Mouse (Mus musculus): ENCODE results near the gene Scarb1. TPM values are rescaled to one million over a fixed set of nuclear protein-coding genes. Genes with fewer than 3 reads are reported as not detected.

The Scarb1 gene
- polyA plus RNA-seq, 1 experiment from 2014 or later = 45.9 TPM

- Histone ChIP-seq H3K9me3 (no peaks in the 10 kb centered on the region), H3K36me3 (replicated peaks) (no peaks in the 10 kb centered on the region), H3K4me2 (no peak overlapping the region), H3K27me3 (replicated peaks) (no peaks in the 10 kb centered on the region), H3K27ac (no peak overlapping the region), H3K9ac (no peak overlapping the region), H3K4me3 (no peak overlapping the region), H3K4me1 (peaks cover 28% of the 10 kb centered on the region)
- peak; percentile 41; the same call in 1 of the 2 replicates for ATAC-seq (replicated peaks)
- 8% methylated on average over 15 of the region's 15 CpGs for WGBS
Observed at GRCm38 (mm10) chr5:125271531-125272203, 69.2 kb downstream of the Scarb1 start.

GRCm38 (mm10) chr5:125270587-125271130 is 70.2 kb downstream of the Scarb1 start:
- H3K4me3 ChIP-seq = no peak overlapping the region
- WGBS = 15% methylated on average over 12 of the region's 12 CpGs
- H3K36me3 ChIP-seq (replicated peaks) = no peaks in the 10 kb centered on the region
- peaks cover 34% of the 10 kb centered on the region for H3K4me1 ChIP-seq
- no peaks in the 10 kb centered on the region for H3K27me3 ChIP-seq (replicated peaks)
- no peak overlapping the region for H3K9ac ChIP-seq
- no peak for ATAC-seq (replicated peaks)
- H3K4me2 ChIP-seq = no peak overlapping the region
- no peak overlapping the region for H3K27ac ChIP-seq
- no peaks in the 10 kb centered on the region for H3K9me3 ChIP-seq

GRCm38 (mm10) chr5:125269836-125270235 is 71.1 kb downstream of the Scarb1 start:
- peaks cover 39% of the 10 kb centered on the region for H3K4me1 ChIP-seq
- H3K9ac ChIP-seq = no peak overlapping the region
- no peaks in the 10 kb centered on the region for H3K9me3 ChIP-seq
- H3K27ac ChIP-seq = no peak overlapping the region
- 87% methylated on average over 7 of the region's 7 CpGs for WGBS
- ATAC-seq (replicated peaks) = no peak
- H3K36me3 ChIP-seq (replicated peaks) = no peaks in the 10 kb centered on the region
- no peak overlapping the region for H3K4me2 ChIP-seq
- H3K27me3 ChIP-seq (replicated peaks) = no peaks in the 10 kb centered on the region
- H3K4me3 ChIP-seq = no peak overlapping the region

GRCm38 (mm10) chr5:125269399-125269798 is 71.5 kb downstream of the Scarb1 start:
- 88% methylated on average over 8 of the region's 8 CpGs for WGBS
- no peak overlapping the region for H3K9ac ChIP-seq

GRCm38 (mm10) chr5:125268033-125268765 is 72.7 kb downstream of the Scarb1 start:
- Histone ChIP-seq H3K27me3 (replicated peaks) (no peaks in the 10 kb centered on the region), H3K4me2 (peak overlapping the region; percentile 42), H3K36me3 (replicated peaks) (no peaks in the 10 kb centered on the region), H3K27ac (peak overlapping the region; percentile 69), H3K4me1 (peaks cover 44% of the 10 kb centered on the region), H3K4me3 (0 out of 2 replicates have a peak overlapping the region, but pooled peaks have one; percentile 8), H3K9ac (no peak overlapping the region; the same call in 1 of the 2 replicates), H3K9me3 (no peaks in the 10 kb centered on the region)
- WGBS = 16% methylated on average over 10 of the region's 10 CpGs
- ATAC-seq (replicated peaks) = no peak; the same call in 1 of the 2 replicates

More at GRCm38 (mm10) chr5:125269399-125269798, 71.5 kb downstream of the Scarb1 start:
- no peak for ATAC-seq (replicated peaks)
- Histone ChIP-seq H3K4me1 (peaks cover 43% of the 10 kb centered on the region), H3K36me3 (replicated peaks) (no peaks in the 10 kb centered on the region), H3K27ac (no peak overlapping the region), H3K4me2 (no peak overlapping the region), H3K9me3 (no peaks in the 10 kb centered on the region), H3K4me3 (no peak overlapping the region), H3K27me3 (replicated peaks) (no peaks in the 10 kb centered on the region)

DNA sequence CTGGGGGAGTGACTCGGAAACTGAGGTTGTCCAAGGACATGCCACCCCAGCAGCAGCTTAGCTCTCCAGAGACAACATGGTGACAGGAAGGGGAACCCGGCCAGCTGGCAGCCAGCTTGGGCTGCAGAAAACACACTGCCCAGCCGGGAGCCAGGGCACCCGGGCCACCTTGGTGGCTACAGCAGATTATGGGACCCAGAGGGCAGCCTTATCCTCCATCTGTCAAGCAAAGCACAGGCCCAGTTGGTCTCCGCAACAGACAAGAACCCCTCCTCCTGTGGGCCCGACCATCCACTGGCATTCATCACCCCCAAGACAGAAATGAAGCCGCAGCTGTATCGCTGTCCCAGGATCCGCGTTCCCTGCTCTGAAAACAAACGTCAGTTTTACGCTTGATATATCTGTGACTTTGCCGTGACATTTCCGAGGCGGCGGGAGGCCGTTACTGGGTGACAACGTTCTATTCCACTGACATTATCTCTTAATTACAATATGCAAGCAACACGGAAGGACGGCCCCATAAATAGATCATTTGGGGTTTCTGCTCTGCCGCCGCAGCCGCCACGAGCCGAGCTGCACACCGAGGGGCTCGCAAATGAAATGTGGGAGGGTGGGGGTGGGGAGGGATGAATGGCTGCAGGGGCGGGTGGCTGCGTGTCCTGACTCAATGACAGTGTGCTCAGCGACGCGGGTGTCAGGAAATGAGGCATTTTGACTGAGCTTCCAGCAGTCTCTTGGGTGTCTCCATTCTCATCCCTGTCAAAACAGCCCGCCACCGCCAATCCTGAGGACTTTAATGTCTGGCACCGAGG is 73.5 kb downstream of the Scarb1 start:
- peak overlapping the region; percentile 69 for H3K27ac ChIP-seq
- H3K27me3 ChIP-seq (replicated peaks) = no peaks in the 10 kb centered on the region
- no peaks in the 10 kb centered on the region for H3K9me3 ChIP-seq
- H3K36me3 ChIP-seq (replicated peaks) = no peaks in the 10 kb centered on the region
- peak overlapping the region; percentile 4; the same call in 1 of the 2 replicates for H3K9ac ChIP-seq
- H3K4me3 ChIP-seq = peak overlapping the region; percentile 8; the same call in 1 of the 2 replicates
- peak overlapping the region; percentile 42 for H3K4me2 ChIP-seq
- H3K4me1 ChIP-seq = peaks cover 48% of the 10 kb centered on the region
- 18% methylated on average over 35 of the region's 35 CpGs for WGBS
- ATAC-seq (replicated peaks) = no peak

GRCm38 (mm10) chr5:125266128-125266527 is 74.8 kb downstream of the Scarb1 start:
- no peak for ATAC-seq (replicated peaks)
- Histone ChIP-seq H3K4me3 (no peak overlapping the region), H3K4me2 (no peak overlapping the region), H3K9ac (no peak overlapping the region), H3K4me1 (peaks cover 48% of the 10 kb centered on the region), H3K36me3 (replicated peaks) (no peaks in the 10 kb centered on the region), H3K9me3 (no peaks in the 10 kb centered on the region), H3K27me3 (replicated peaks) (no peaks in the 10 kb centered on the region), H3K27ac (peak overlapping the region; percentile 45; the same call in 1 of the 2 replicates)
- WGBS = 64% methylated on average over 9 of the region's 9 CpGs

DNA sequence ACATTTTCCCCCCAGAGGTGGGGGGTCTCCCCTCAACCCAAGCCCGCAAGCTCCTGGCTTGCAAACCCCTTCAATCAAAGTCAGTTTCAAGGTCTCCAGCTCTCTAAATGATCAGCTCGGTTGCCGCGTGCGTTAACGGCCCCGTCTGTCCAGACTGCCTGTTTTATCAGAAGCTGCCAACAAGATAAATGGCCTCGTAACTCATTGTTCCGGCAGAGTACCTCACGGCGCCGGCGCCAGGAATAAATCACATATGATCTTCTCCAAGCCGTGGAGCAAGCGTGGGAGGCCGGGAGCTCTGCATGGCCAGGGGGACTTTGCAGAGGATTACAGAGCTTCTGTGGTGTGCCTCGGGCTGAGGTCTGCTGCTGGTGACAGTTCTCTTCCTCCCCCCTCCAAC is 76.2 kb downstream of the Scarb1 start:
- 23% methylated on average over 17 of the region's 17 CpGs for WGBS
- no peaks in the 10 kb centered on the region for H3K36me3 ChIP-seq (replicated peaks)
- H3K9me3 ChIP-seq = no peaks in the 10 kb centered on the region
- peak overlapping the region; percentile 79 for H3K27ac ChIP-seq
- no peaks in the 10 kb centered on the region for H3K27me3 ChIP-seq (replicated peaks)
- no peak for ATAC-seq (replicated peaks)
- no peak overlapping the region for H3K9ac ChIP-seq
- H3K4me2 ChIP-seq = no peak overlapping the region
- no peak overlapping the region for H3K4me3 ChIP-seq
- peaks cover 43% of the 10 kb centered on the region for H3K4me1 ChIP-seq

- 25% methylated on average over 7 of the region's 7 CpGs for WGBS
- peak; percentile 25; the same call in 1 of the 2 replicates for ATAC-seq (replicated peaks)
- Histone ChIP-seq H3K4me1 (peaks cover 31% of the 10 kb centered on the region), H3K4me2 (no peak overlapping the region), H3K9ac (no peak overlapping the region), H3K9me3 (no peaks in the 10 kb centered on the region), H3K27ac (peak overlapping the region; percentile 55), H3K4me3 (no peak overlapping the region), H3K27me3 (replicated peaks) (no peaks in the 10 kb centered on the region), H3K36me3 (replicated peaks) (no peaks in the 10 kb centered on the region)
Observed at GRCm38 (mm10) chr5:125262578-125262977, 78.3 kb downstream of the Scarb1 start.

DNA sequence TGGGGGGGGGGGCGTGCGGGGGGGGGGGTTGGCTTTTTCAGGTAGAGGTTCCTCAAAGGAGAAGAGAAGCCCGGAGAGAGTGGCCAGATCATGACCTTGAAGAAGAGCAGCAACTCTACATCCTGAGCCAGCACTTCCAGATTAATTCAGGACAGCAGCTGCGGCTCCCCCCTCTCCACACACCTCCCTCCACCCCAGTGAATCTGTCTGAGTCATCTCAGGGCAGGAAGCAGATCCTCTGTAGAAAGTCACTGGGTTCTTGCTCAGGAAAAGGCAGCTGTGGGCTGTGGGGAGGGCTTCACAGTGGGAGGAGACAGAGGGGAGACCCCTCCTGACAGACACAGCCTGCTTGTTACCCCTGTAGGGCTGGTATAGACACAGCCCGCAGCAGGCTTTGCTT is 87.0 kb downstream of the Scarb1 start:
- H3K27me3 ChIP-seq (replicated peaks) = no peaks in the 10 kb centered on the region
- H3K9me3 ChIP-seq = no peaks in the 10 kb centered on the region
- H3K36me3 ChIP-seq (replicated peaks) = no peaks in the 10 kb centered on the region
- no peaks in the 10 kb centered on the region for H3K4me1 ChIP-seq
- no peak overlapping the region for H3K4me3 ChIP-seq
- 74% methylated on average over 4 of the region's 5 CpGs for WGBS
- H3K27ac ChIP-seq = no peak overlapping the region
- H3K4me2 ChIP-seq = no peak overlapping the region
- H3K9ac ChIP-seq = no peak overlapping the region
- no peak for ATAC-seq (replicated peaks)

GRCm38 (mm10) chr5:125253448-125253847 is 87.4 kb downstream of the Scarb1 start:
- H3K27me3 ChIP-seq (replicated peaks) = no peaks in the 10 kb centered on the region
- H3K27ac ChIP-seq = no peak overlapping the region
- H3K36me3 ChIP-seq (replicated peaks) = no peaks in the 10 kb centered on the region
- no peak overlapping the region for H3K4me3 ChIP-seq
- 94% methylated on average over 3 of the region's 3 CpGs for WGBS
- no peak overlapping the region for H3K9ac ChIP-seq
- no peak overlapping the region for H3K4me2 ChIP-seq
- H3K9me3 ChIP-seq = no peaks in the 10 kb centered on the region
- no peak for ATAC-seq (replicated peaks)
- no peaks in the 10 kb centered on the region for H3K4me1 ChIP-seq

DNA sequence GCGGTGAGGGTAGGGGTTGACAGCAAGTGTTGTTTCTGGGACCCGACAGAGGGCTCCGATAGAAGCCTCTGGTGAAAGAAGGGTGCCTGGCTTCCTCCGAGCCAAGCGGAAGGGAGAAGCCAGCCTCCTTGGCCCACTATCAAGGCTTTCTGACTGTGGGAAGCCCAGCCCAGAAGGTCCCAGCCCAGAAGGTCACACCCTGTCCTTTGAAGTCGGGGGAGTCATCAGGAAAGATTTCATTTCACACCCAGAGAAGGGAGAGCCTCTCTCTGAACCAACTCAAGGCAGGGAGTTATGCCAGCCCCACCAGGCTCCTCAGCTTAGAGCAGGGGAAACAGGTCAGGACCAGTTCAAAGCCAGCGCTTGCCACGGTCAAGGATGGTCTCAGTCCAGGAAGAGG is 88.2 kb downstream of the Scarb1 start:
- no peak overlapping the region for H3K9ac ChIP-seq
- no peak overlapping the region for H3K4me3 ChIP-seq
- no peak overlapping the region for H3K4me2 ChIP-seq
- H3K36me3 ChIP-seq (replicated peaks) = no peaks in the 10 kb centered on the region
- no peak for ATAC-seq (replicated peaks)
- 0 out of 2 replicates have a peak overlapping the region, but pooled peaks have one; percentile 17 for H3K27ac ChIP-seq
- no peaks in the 10 kb centered on the region for H3K9me3 ChIP-seq
- no peaks in the 10 kb centered on the region for H3K27me3 ChIP-seq (replicated peaks)
- 0 out of 2 replicates have a peak, but pooled peaks cover under 1% of the 10 kb centered on the region for H3K4me1 ChIP-seq
- 89% methylated on average over 8 of the region's 8 CpGs for WGBS

All from midbrain, embryonic 15.5 days (tissue).